Mouse (Mus musculus): ENCODE results near the gene Pcgf2. TPM values are rescaled to one million over a fixed set of nuclear protein-coding genes. Genes with fewer than 3 reads are reported as not detected.
A peak's percentile ranks its signal among the peaks of the same experiment; 100 is the strongest.

Gene Pcgf2
- 19.9 and 21.1 TPM in 2 replicates for polyA plus RNA-seq (2016; fragmentation: Nextera tagmentation; extraction: Ambion mirVana)

GRCm38 (mm10) chr11:97700003-97700745 is at the start of gene Pcgf2:
Gene Pcgf2 (minus strand): TSS chr11:97700497.
- Histone ChIP-seq H3K9ac (peak within 1 kb of the TSS; percentile 95), H3K27ac (peak within 1 kb of the TSS; percentile 95), H3K4me3 (peak within 1 kb of the TSS; percentile 88), H3K27me3 (replicated peaks) (no peaks in the 10 kb centered on the region), H3K9me3 (no peaks in the 10 kb centered on the region), H3K4me2 (replicated peaks) (peak within 1 kb of the TSS; percentile 81), H3K36me3 (no peaks in the 10 kb centered on the region), H3K4me1 (peaks cover 59% of the 10 kb centered on the region)
- ATAC-seq (ENCODE audit: low FRiP score, low read depth): peak; percentile 21; the same call in 1 of the 2 replicates
- WGBS: under 1% methylated on average over 85 of the region's 85 CpGs

- H3K4me3 ChIP-seq: no peak overlapping the region
- no peaks in the 10 kb centered on the region for H3K27me3 ChIP-seq (replicated peaks)
- ATAC-seq (ENCODE audit: low FRiP score, low read depth): no peak
- H3K27ac ChIP-seq: no peak overlapping the region
- H3K9me3 ChIP-seq: no peaks in the 10 kb centered on the region
- H3K36me3 ChIP-seq: peaks cover 67% of the 10 kb centered on the region
- WGBS: 88% methylated on average over 5 of the region's 5 CpGs
- no peak overlapping the region for H3K4me2 ChIP-seq (replicated peaks)
- H3K4me1 ChIP-seq: peaks cover 2% of the 10 kb centered on the region
- no peak overlapping the region for H3K9ac ChIP-seq
Observed at GRCm38 (mm10) chr11:97748496-97748895, 48.2 kb upstream of the Pcgf2 start.

GRCm38 (mm10) chr11:97747773-97748172 is 47.5 kb upstream of the Pcgf2 start:
- H3K4me1 ChIP-seq: peaks cover 9% of the 10 kb centered on the region
- H3K4me3 ChIP-seq: no peak overlapping the region
- no peak overlapping the region for H3K27ac ChIP-seq
- ATAC-seq (ENCODE audit: low FRiP score, low read depth): no peak
- H3K4me2 ChIP-seq (replicated peaks): no peak overlapping the region
- H3K9me3 ChIP-seq: no peaks in the 10 kb centered on the region
- no peaks in the 10 kb centered on the region for H3K27me3 ChIP-seq (replicated peaks)
- 92% methylated on average over 8 of the region's 8 CpGs for WGBS
- peaks cover 60% of the 10 kb centered on the region for H3K36me3 ChIP-seq
- no peak overlapping the region for H3K9ac ChIP-seq

GRCm38 (mm10) chr11:97745331-97745721 is 45.0 kb upstream of the Pcgf2 start:
- Histone ChIP-seq H3K27me3 (replicated peaks) (no peaks in the 10 kb centered on the region), H3K9ac (no peak overlapping the region), H3K9me3 (no peaks in the 10 kb centered on the region), H3K27ac (no peak overlapping the region), H3K4me2 (replicated peaks) (peak overlapping the region; percentile 77), H3K4me3 (peak overlapping the region; percentile 82), H3K4me1 (peaks cover 17% of the 10 kb centered on the region), H3K36me3 (peaks cover 39% of the 10 kb centered on the region)
- WGBS: 12% methylated on average over 13 of the region's 13 CpGs
- ATAC-seq (ENCODE audit: low FRiP score, low read depth): peak; percentile 16; the same call in 1 of the 2 replicates

GRCm38 (mm10) chr11:97744718-97745330 is 44.5 kb upstream of the Pcgf2 start:
- H3K27ac ChIP-seq: peak overlapping the region; percentile 83
- peaks cover 34% of the 10 kb centered on the region for H3K36me3 ChIP-seq
- H3K9ac ChIP-seq: peak overlapping the region; percentile 83
- peaks cover 17% of the 10 kb centered on the region for H3K4me1 ChIP-seq
- no peaks in the 10 kb centered on the region for H3K9me3 ChIP-seq
- H3K4me2 ChIP-seq (replicated peaks): peak overlapping the region; percentile 77
- H3K27me3 ChIP-seq (replicated peaks): no peaks in the 10 kb centered on the region
- 1% methylated on average over 42 of the region's 57 CpGs for WGBS
- ATAC-seq (ENCODE audit: low FRiP score, low read depth): peak; percentile 96
- peak overlapping the region; percentile 82 for H3K4me3 ChIP-seq

GRCm38 (mm10) chr11:97744063-97744717 is 43.9 kb upstream of the Pcgf2 start, which contains the start of gene Pip4k2b:
Gene Pip4k2b (minus strand): TSS chr11:97744704.
- H3K4me2 ChIP-seq (replicated peaks): peak within 1 kb of the TSS; percentile 77
- ATAC-seq (ENCODE audit: low FRiP score, low read depth): peak; percentile 35
- H3K9ac ChIP-seq: peak within 1 kb of the TSS; percentile 83
- peaks cover 28% of the 10 kb centered on the region for H3K36me3 ChIP-seq
- peak within 1 kb of the TSS; percentile 83 for H3K27ac ChIP-seq
- no peaks in the 10 kb centered on the region for H3K27me3 ChIP-seq (replicated peaks)
- under 1% methylated on average over 62 of the region's 63 CpGs for WGBS
- H3K9me3 ChIP-seq: no peaks in the 10 kb centered on the region
- H3K4me3 ChIP-seq: peak within 1 kb of the TSS; percentile 82
- H3K4me1 ChIP-seq: peaks cover 17% of the 10 kb centered on the region

GRCm38 (mm10) chr11:97743423-97743822 is 43.1 kb upstream of the Pcgf2 start:
- no peak overlapping the region for H3K27ac ChIP-seq
- peaks cover 17% of the 10 kb centered on the region for H3K4me1 ChIP-seq
- H3K27me3 ChIP-seq (replicated peaks): no peaks in the 10 kb centered on the region
- H3K9me3 ChIP-seq: no peaks in the 10 kb centered on the region
- WGBS: 48% methylated on average over 9 of the region's 9 CpGs
- peak overlapping the region; percentile 82 for H3K4me3 ChIP-seq
- peaks cover 23% of the 10 kb centered on the region for H3K36me3 ChIP-seq
- peak overlapping the region; percentile 77 for H3K4me2 ChIP-seq (replicated peaks)
- ATAC-seq (ENCODE audit: low FRiP score, low read depth): no peak
- peak overlapping the region; percentile 83 for H3K9ac ChIP-seq

GRCm38 (mm10) chr11:97742591-97742990 is 42.3 kb upstream of the Pcgf2 start:
- peaks cover 17% of the 10 kb centered on the region for H3K4me1 ChIP-seq
- no peak overlapping the region for H3K4me3 ChIP-seq
- H3K9ac ChIP-seq: no peak overlapping the region
- H3K27ac ChIP-seq: no peak overlapping the region
- H3K4me2 ChIP-seq (replicated peaks): peak overlapping the region; percentile 77
- 87% methylated on average over 9 of the region's 9 CpGs for WGBS
- no peaks in the 10 kb centered on the region for H3K27me3 ChIP-seq (replicated peaks)
- H3K36me3 ChIP-seq: peaks cover 14% of the 10 kb centered on the region
- no peaks in the 10 kb centered on the region for H3K9me3 ChIP-seq
- ATAC-seq (ENCODE audit: low FRiP score, low read depth): no peak

GRCm38 (mm10) chr11:97742157-97742556 is 41.9 kb upstream of the Pcgf2 start:
- H3K9ac ChIP-seq: no peak overlapping the region
- H3K9me3 ChIP-seq: no peaks in the 10 kb centered on the region
- 90% methylated on average over 5 of the region's 5 CpGs for WGBS
- no peaks in the 10 kb centered on the region for H3K27me3 ChIP-seq (replicated peaks)
- H3K4me3 ChIP-seq: no peak overlapping the region
- peaks cover 11% of the 10 kb centered on the region for H3K36me3 ChIP-seq
- no peak overlapping the region for H3K27ac ChIP-seq
- peak overlapping the region; percentile 77; the same call in 1 of the 2 replicates for H3K4me2 ChIP-seq (replicated peaks)
- ATAC-seq (ENCODE audit: low FRiP score, low read depth): no peak
- H3K4me1 ChIP-seq: peaks cover 17% of the 10 kb centered on the region

- H3K27ac ChIP-seq: no peak overlapping the region
- H3K9me3 ChIP-seq: no peaks in the 10 kb centered on the region
- H3K4me1 ChIP-seq: peaks cover 17% of the 10 kb centered on the region
- H3K4me2 ChIP-seq (replicated peaks): no peak overlapping the region
- no peak overlapping the region for H3K4me3 ChIP-seq
- H3K36me3 ChIP-seq: no peaks in the 10 kb centered on the region
- no peak overlapping the region for H3K9ac ChIP-seq
- no peaks in the 10 kb centered on the region for H3K27me3 ChIP-seq (replicated peaks)
- WGBS: 56% methylated on average over 7 of the region's 7 CpGs
- no peak for ATAC-seq (ENCODE audit: low FRiP score, low read depth)
Observed at GRCm38 (mm10) chr11:97740190-97740589, 39.9 kb upstream of the Pcgf2 start.

GRCm38 (mm10) chr11:97739155-97739554 is 38.9 kb upstream of the Pcgf2 start:
- Histone ChIP-seq H3K27me3 (replicated peaks) (no peaks in the 10 kb centered on the region), H3K4me3 (no peak overlapping the region), H3K9ac (no peak overlapping the region), H3K4me1 (peaks cover 17% of the 10 kb centered on the region), H3K27ac (no peak overlapping the region), H3K9me3 (no peaks in the 10 kb centered on the region), H3K36me3 (no peaks in the 10 kb centered on the region), H3K4me2 (replicated peaks) (no peak overlapping the region)
- no peak for ATAC-seq (ENCODE audit: low FRiP score, low read depth)
- 84% methylated on average over 3 of the region's 3 CpGs for WGBS

GRCm38 (mm10) chr11:97738703-97739102 is 38.4 kb upstream of the Pcgf2 start:
- no peak for ATAC-seq (ENCODE audit: low FRiP score, low read depth)
- Histone ChIP-seq H3K4me1 (peaks cover 17% of the 10 kb centered on the region), H3K9me3 (no peaks in the 10 kb centered on the region), H3K4me3 (no peak overlapping the region), H3K27me3 (replicated peaks) (no peaks in the 10 kb centered on the region), H3K4me2 (replicated peaks) (no peak overlapping the region), H3K36me3 (no peaks in the 10 kb centered on the region), H3K9ac (no peak overlapping the region), H3K27ac (no peak overlapping the region)
- 64% methylated on average over 6 of the region's 6 CpGs for WGBS
